Mouse (Mus musculus) MEL (cell line): ENCODE results near the gene Vti1a. TPM values are rescaled to one million over a fixed set of nuclear protein-coding genes. Genes with fewer than 3 reads are reported as not detected.

Source experiments
- DNase-seq: peaks from one replicate; pipeline ENCODE4 v3.0.0; 2011; ENCODE audit warnings: low read depth, low spot score
- H3K27ac ChIP-seq: 2 replicates; pipeline ENCODE4 v1.5.1; 2012; ENCODE audit warnings: low read depth, mild to moderate bottlenecking, control low read depth, low read length, moderate library complexity; ENCODE audit not compliant: control insufficient read depth
- H3K27me3 ChIP-seq, 2 experiments: fragments of 150-350 bp in 1 of 2; sonication (generic) in 1 of 2; 2 replicates each; pipeline ENCODE4 v1.6.1; 2012; ENCODE audit warnings: low read length in 2 of 2, mild to moderate bottlenecking in 2 of 2, improper control_type of control experiment in 1 of 2, moderate library complexity in 1 of 2; ENCODE audit not compliant: insufficient read depth in 2 of 2, control insufficient read depth in 1 of 2
- H3K36me3 ChIP-seq, 2 experiments: 2 replicates each; pipeline ENCODE4 v1.6.1; 2012 to 2014; ENCODE audit warnings: low read length in 2 of 2, improper control_type of control experiment in 1 of 2, inconsistent platforms in 1 of 2, mild to moderate bottlenecking in 1 of 2; ENCODE audit not compliant: insufficient read depth in 2 of 2, control insufficient read depth in 1 of 2
- H3K4me1 ChIP-seq, 2 experiments: fragments of 150-350 bp in 1 of 2; sonication (generic) in 1 of 2; 2 replicates each; pipeline ENCODE4 v1.6.1; 2012; ENCODE audit warnings: low read length in 2 of 2, improper control_type of control experiment in 1 of 2, mild to moderate bottlenecking in 1 of 2; ENCODE audit not compliant: insufficient read depth in 2 of 2, control insufficient read depth in 1 of 2
- H3K4me3 ChIP-seq, 2 experiments: fragments of 150-350 bp in 1 of 2; sonication (generic) in 1 of 2; 2 replicates each; pipeline ENCODE4 v1.5.1; 2012; ENCODE audit warnings: low read depth in 2 of 2, low read length in 2 of 2, mild to moderate bottlenecking in 2 of 2, moderate library complexity in 2 of 2, control low read depth in 1 of 2, improper control_type of control experiment in 1 of 2; ENCODE audit not compliant: control insufficient read depth in 1 of 2, insufficient read depth in 1 of 2
- H3K79me2 ChIP-seq: 2 replicates; pipeline ENCODE4 v1.6.1; 2012; ENCODE audit warnings: mild to moderate bottlenecking, low read length, moderate library complexity; ENCODE audit not compliant: control insufficient read depth, poor library complexity, insufficient read depth
- H3K9ac ChIP-seq: 2 replicates; pipeline ENCODE4 v1.6.1; 2012; ENCODE audit warnings: low read depth, mild to moderate bottlenecking, control low read depth, low read length, moderate library complexity; ENCODE audit not compliant: control insufficient read depth, poor library complexity, severe bottlenecking
- H3K9me3 ChIP-seq: fragments of 150-350 bp; sonication (generic); replicated peaks from 2 replicates; pipeline ENCODE4 v1.6.1; 2012; ENCODE audit warnings: mild to moderate bottlenecking, low read length, improper control_type of control experiment, moderate library complexity; ENCODE audit not compliant: insufficient read depth
- BHLHE40 ChIP-seq: IDR thresholded peaks from 2 replicates; pipeline ENCODE4 v1.6.1; 2012; ENCODE audit warnings: low read depth, mild to moderate bottlenecking, inconsistent platforms, low read length, improper control_type of control experiment, borderline replicate concordance
- CHD1 ChIP-seq: IDR thresholded peaks from 2 replicates; pipeline ENCODE4 v1.6.1; 2012; ENCODE audit warnings: low read depth, mild to moderate bottlenecking, inconsistent platforms, low read length, improper control_type of control experiment
- CTCF ChIP-seq, 3 experiments: IDR thresholded peaks in 2 of 3; conservative IDR thresholded peaks in 1 of 3; 2 replicates each; pipeline ENCODE4 v1.5.1; 2011 to 2012; ENCODE audit warnings: low read length in 3 of 3, low read depth in 2 of 3, mild to moderate bottlenecking in 2 of 3, improper control_type of control experiment in 1 of 3, inconsistent platforms in 1 of 3, mixed read lengths in 1 of 3, moderate library complexity in 1 of 3; ENCODE audit not compliant: control insufficient read depth in 1 of 3, insufficient read depth in 1 of 3, poor library complexity in 1 of 3, severe bottlenecking in 1 of 3
- E2F4 ChIP-seq: IDR thresholded peaks from 2 replicates; pipeline ENCODE4 v1.6.1; 2011; ENCODE audit warnings: low read depth, low read length, improper control_type of control experiment, borderline replicate concordance
- ELF1 ChIP-seq: IDR thresholded peaks from 2 replicates; pipeline ENCODE4 v1.6.1; 2014; ENCODE audit warnings: low read depth, mild to moderate bottlenecking, inconsistent platforms, low read length, improper control_type of control experiment, moderate library complexity
- EP300 ChIP-seq, 2 experiments: IDR thresholded peaks; 2 replicates each; pipeline ENCODE4 v1.6.1; 2011; ENCODE audit warnings: improper control_type of control experiment in 2 of 2, low read length in 2 of 2, low read depth in 1 of 2, mild to moderate bottlenecking in 1 of 2
- ETS1 ChIP-seq: IDR thresholded peaks from 2 replicates; pipeline ENCODE4 v1.6.1; 2012; ENCODE audit warnings: low read depth, mild to moderate bottlenecking, inconsistent platforms, low read length, improper control_type of control experiment, moderate library complexity
- GABPA ChIP-seq: IDR thresholded peaks from 2 replicates; pipeline ENCODE4 v1.6.1; 2012; ENCODE audit warnings: low read depth, mild to moderate bottlenecking, inconsistent platforms, low read length, improper control_type of control experiment, moderate library complexity
- GATA1 ChIP-seq: IDR thresholded peaks from 2 replicates; pipeline ENCODE4 v1.6.1; 2011; ENCODE audit warnings: low read depth, low read length, improper control_type of control experiment
- JUND ChIP-seq: IDR thresholded peaks from 2 replicates; pipeline ENCODE4 v1.6.1; 2011; ENCODE audit warnings: low read depth, mild to moderate bottlenecking, improper control_type of control experiment, low read length
- KAT2A ChIP-seq: conservative IDR thresholded peaks from 2 replicates; pipeline ENCODE4 v1.6.1; 2012; ENCODE audit warnings: low read depth, low read length, improper control_type of control experiment, inconsistent platforms
- MAZ ChIP-seq: IDR thresholded peaks from 2 replicates; pipeline ENCODE4 v1.6.1; 2012; ENCODE audit warnings: low read depth, mild to moderate bottlenecking, inconsistent platforms, low read length, improper control_type of control experiment
- MXI1 ChIP-seq: IDR thresholded peaks from 2 replicates; pipeline ENCODE4 v1.6.1; 2011; ENCODE audit warnings: mild to moderate bottlenecking, low read depth, low read length, improper control_type of control experiment
- MYB ChIP-seq: IDR thresholded peaks from 2 replicates; pipeline ENCODE4 v1.6.1; 2011; ENCODE audit warnings: mild to moderate bottlenecking, low read depth, low read length, improper control_type of control experiment
- MYC ChIP-seq: IDR thresholded peaks from 2 replicates; pipeline ENCODE4 v1.6.1; 2011; ENCODE audit warnings: low read depth, mild to moderate bottlenecking, low read length, improper control_type of control experiment, moderate library complexity
- POLR2A ChIP-seq, 2 experiments: IDR thresholded peaks; 2 replicates each; pipeline ENCODE4 v1.6.1; 2011 to 2012; ENCODE audit warnings: low read length in 2 of 2, mild to moderate bottlenecking in 2 of 2, control low read depth in 1 of 2, improper control_type of control experiment in 1 of 2, low read depth in 1 of 2, moderate library complexity in 1 of 2; ENCODE audit not compliant: control insufficient read depth in 1 of 2, insufficient read depth in 1 of 2, poor library complexity in 1 of 2
- POLR2AphosphoS2 ChIP-seq: IDR thresholded peaks from 2 replicates; pipeline ENCODE4 v1.6.1; 2011; ENCODE audit warnings: low read length, improper control_type of control experiment
- RCOR1 ChIP-seq: IDR thresholded peaks from 2 replicates; pipeline ENCODE4 v1.6.1; 2012; ENCODE audit warnings: low read depth, mild to moderate bottlenecking, inconsistent platforms, low read length, improper control_type of control experiment
- SIN3A ChIP-seq: IDR thresholded peaks from 2 replicates; pipeline ENCODE4 v1.6.1; 2012; ENCODE audit warnings: low read length, improper control_type of control experiment, inconsistent platforms
- SMC3 ChIP-seq: IDR thresholded peaks from 2 replicates; pipeline ENCODE4 v1.6.1; 2011; ENCODE audit warnings: low read depth, low read length, improper control_type of control experiment
- TAL1 ChIP-seq: IDR thresholded peaks from 2 replicates; pipeline ENCODE4 v1.6.1; 2012; ENCODE audit warnings: mild to moderate bottlenecking, inconsistent platforms, low read length, moderate library complexity, mixed read lengths
- TBP ChIP-seq: IDR thresholded peaks from 2 replicates; pipeline ENCODE4 v1.8.0; 2011; ENCODE audit warnings: low read depth, low read length, improper control_type of control experiment
- TCF12 ChIP-seq: IDR thresholded peaks from 2 replicates; pipeline ENCODE4 v1.6.1; 2014; ENCODE audit warnings: low read depth, mild to moderate bottlenecking, inconsistent platforms, low read length, improper control_type of control experiment, moderate library complexity
- USF1 ChIP-seq: IDR thresholded peaks from 2 replicates; pipeline ENCODE4 v1.6.1; 2014; ENCODE audit warnings: low read depth, mild to moderate bottlenecking, inconsistent platforms, low read length, improper control_type of control experiment, moderate library complexity
- USF2 ChIP-seq, 2 experiments: IDR thresholded peaks; 2 replicates each; pipeline ENCODE4 v1.6.1; 2011 to 2012; ENCODE audit warnings: improper control_type of control experiment in 2 of 2, low read length in 2 of 2, borderline replicate concordance in 1 of 2, inconsistent platforms in 1 of 2, low read depth in 1 of 2, mild to moderate bottlenecking in 1 of 2; ENCODE audit not compliant: insufficient read depth in 1 of 2
- ZC3H11A ChIP-seq: IDR thresholded peaks from 2 replicates; pipeline ENCODE4 v1.6.1; 2012; ENCODE audit warnings: low read depth, mild to moderate bottlenecking, inconsistent platforms, low read length, improper control_type of control experiment
- ZKSCAN1 ChIP-seq: IDR thresholded peaks from 2 replicates; pipeline ENCODE4 v1.6.1; 2012; ENCODE audit warnings: low read depth, mild to moderate bottlenecking, inconsistent platforms, low read length, improper control_type of control experiment, moderate library complexity
- polyA plus RNA-seq, 2 experiments: library from polyadenylated mRNA; stranded (reverse) in 1 of 2; unstranded in 1 of 2; fragments of >175 nt in 1 of 2; fragments of >200 nt in 1 of 2; gene quantifications; 2 replicates each; pipeline versions ENCODE4 v1.2.1 to v1.2.4; 2012; ENCODE audit warnings: low replicate concordance in 2 of 2, low read depth in 1 of 2; ENCODE audit not compliant: insufficient read length in 2 of 2, insufficient read depth in 1 of 2, missing spikeins in 1 of 2
- total RNA-seq: library from RNA; depleted of rRNA; stranded (reverse); fragments of 300-350 nt; gene quantifications from 2 replicates; pipeline ENCODE4 v1.2.3, GENCODE M21; 2012

Vti1a gene
- total and polyA plus RNA-seq, 3 experiments = 37.2 to 119 (median 42.8) TPM

GRCm38 (mm10) chr19:55284093-55284492, 32.0 kb upstream of the Vti1a start (continued):
- TF ChIP-seq KAT2A = 0 out of 2 replicates have a peak, but pooled peaks have one; percentile 11
- peak; percentile 98 for TF ChIP-seq TCF12
- peak; percentile 47; the same call in 1 of the 2 replicates for TF ChIP-seq MAZ
- TF ChIP-seq ZKSCAN1 = no peak
- peak; percentile 75; the same call in 1 of the 2 replicates for TF ChIP-seq TBP
- TF ChIP-seq BHLHE40 = 0 out of 2 replicates have a peak, but pooled peaks have one; percentile 32
- TF ChIP-seq CTCF (IDR thresholded peaks at IDR 0.05 in 2 of 3, conservative IDR thresholded peaks at IDR 0.05 in 1 of 3; ENCODE audit: control insufficient read depth in 1 of 3, insufficient read depth in 1 of 3, low read depth in 2 of 3, low read length in 3 of 3, poor library complexity in 1 of 3, severe bottlenecking in 1 of 3) = no peak
- TF ChIP-seq JUND = peak; percentile 91
- no peak for TF ChIP-seq USF1
- peak; percentile 33 for TF ChIP-seq ELF1
- TF ChIP-seq TAL1 = peak; percentile 99
- peak; percentile 97 for TF ChIP-seq SIN3A
- no peak for TF ChIP-seq USF2 (IDR thresholded peaks at IDR 0.05; ENCODE audit: borderline replicate concordance in 1 of 2, insufficient read depth in 1 of 2, low read depth in 1 of 2, low read length in 2 of 2)
- peak; percentile 98 to 99 for TF ChIP-seq EP300 (IDR thresholded peaks at IDR 0.05; ENCODE audit: low read depth in 1 of 2, low read length in 2 of 2)

- TF ChIP-seq MXI1 = peak; percentile 46; the same call in 1 of the 2 replicates
- 0 out of 2 replicates have a peak, but pooled peaks have one; percentile 10 for TF ChIP-seq MYB
- TF ChIP-seq ZKSCAN1 = no peak
- peak; percentile 78 to 83 for TF ChIP-seq EP300 (IDR thresholded peaks at IDR 0.05; ENCODE audit: low read depth in 1 of 2, low read length in 2 of 2)
- peak; percentile 38 for TF ChIP-seq TAL1
- TF ChIP-seq TCF12 = peak; percentile 51; the same call in 1 of the 2 replicates
- TF ChIP-seq TBP = peak; percentile 77; the same call in 1 of the 2 replicates
- peak; percentile 31 for TF ChIP-seq GATA1
- TF ChIP-seq MYC = peak; percentile 76; the same call in 1 of the 2 replicates
- TF ChIP-seq BHLHE40 = peak; percentile 45; the same call in 1 of the 2 replicates
- TF ChIP-seq USF1 = no peak
- 0 out of 4 replicates have a peak, but pooled peaks of 1 of the 2 experiments have one; percentile 0 for TF ChIP-seq POLR2A (IDR thresholded peaks at IDR 0.05; ENCODE audit: control insufficient read depth in 1 of 2, insufficient read depth in 1 of 2, low read depth in 1 of 2, low read length in 2 of 2, poor library complexity in 1 of 2)
- no peak for TF ChIP-seq CHD1
- TF ChIP-seq SMC3 = peak; percentile 13; the same call in 1 of the 2 replicates
- no peak for TF ChIP-seq RCOR1
- TF ChIP-seq GABPA = no peak
- no peak for TF ChIP-seq E2F4
- TF ChIP-seq ETS1 = peak; percentile 73
- no peak for TF ChIP-seq ZC3H11A
- peak; percentile 57 for TF ChIP-seq SIN3A
- 0 out of 2 replicates have a peak, but pooled peaks have one; percentile 50 for TF ChIP-seq POLR2AphosphoS2
- Histone ChIP-seq H3K4me1 (peaks cover 38 to 45% of the 10 kb centered on the region in 2 experiments), H3K4me3 (no peak overlapping the region; a peak in 1 of 4 replicates), H3K9me3 (no peaks in the 10 kb centered on the region), H3K27me3 (no peaks in the 10 kb centered on the region), H3K79me2 (no peaks in the 10 kb centered on the region), H3K9ac (peak overlapping the region; percentile 12; the same call in 1 of the 2 replicates), H3K27ac (peak overlapping the region; percentile 93), H3K36me3 (peaks cover 70 to 72% of the 10 kb centered on the region in 2 experiments)
- DNase-seq = peak; percentile 88
These were observed 30.1 kb upstream of the Vti1a start for GRCm38 (mm10) chr19:55286034-55286433.
